Mouse (Mus musculus) hindbrain, embryonic 13.5 days (tissue): ENCODE results near the gene Mxra7. TPM values are rescaled to one million over a fixed set of nuclear protein-coding genes. Genes with fewer than 3 reads are reported as not detected.
"Not testable (repeated sequence)": the region's sequence is repeated elsewhere in the genome, so short reads cannot be mapped to it uniquely, and the experiment has no call there.

Experiments
- ATAC-seq: fragments of 200-750 bp; cut with Nextera tagmentation; 2 replicates; pipeline ENCODE4 v1.8.0; 2017; ENCODE audit warnings: moderate TSS enrichment; ENCODE audit not compliant: low FRiP score
- H3K27ac ChIP-seq: fragments of 300-500 bp; sonication (generic); 2 replicates; pipeline ENCODE4 v1.5.1; 2015; ENCODE audit warnings: inconsistent platforms, mild to moderate bottlenecking, moderate library complexity
- H3K27me3 ChIP-seq: fragments of 300-500 bp; sonication (generic); 2 replicates; pipeline ENCODE4 v1.6.1; 2015; ENCODE audit warnings: mild to moderate bottlenecking, inconsistent platforms
- H3K36me3 ChIP-seq: fragments of 300-500 bp; sonication (generic); 2 replicates; pipeline ENCODE4 v1.6.1; 2015; ENCODE audit warnings: mild to moderate bottlenecking, inconsistent platforms
- H3K4me1 ChIP-seq: fragments of 300-500 bp; sonication (generic); replicated peaks from 2 replicates; pipeline ENCODE4 v1.6.1; 2015; ENCODE audit warnings: inconsistent platforms
- H3K4me2 ChIP-seq: fragments of 300-500 bp; sonication (generic); 2 replicates; pipeline ENCODE4 v1.6.1; 2015; ENCODE audit warnings: inconsistent platforms, mild to moderate bottlenecking, moderate library complexity
- H3K4me3 ChIP-seq: fragments of 300-500 bp; sonication (generic); 2 replicates; pipeline ENCODE4 v1.5.1; 2015; ENCODE audit warnings: mild to moderate bottlenecking, inconsistent platforms
- H3K9ac ChIP-seq: fragments of 300-500 bp; sonication (generic); 2 replicates; pipeline ENCODE4 v1.6.1; 2015; ENCODE audit warnings: mild to moderate bottlenecking, inconsistent platforms
- H3K9me3 ChIP-seq: fragments of 300-500 bp; sonication (generic); 2 replicates; pipeline ENCODE4 v1.6.1; 2016; ENCODE audit warnings: inconsistent platforms
- WGBS: fragments of 180-500 bp; shearing (Covaris S2); methylation state at CpG from one replicate; pipeline ENCODE4 v1.1.7; 2015; 5-methylcytosine and 5-hydroxymethylcytosine counted together
- polyA plus RNA-seq: library from polyadenylated mRNA; unstranded; fragments of >200 nt; fragmentation: Nextera tagmentation; extraction: Ambion mirVana; gene quantifications from 2 replicates; pipeline ENCODE4 v1.2.1, GENCODE M21; 2015

The Mxra7 gene
- polyA plus RNA-seq, 1 experiment from 2014 or later, result 67.2 TPM

- Histone ChIP-seq H3K27ac (peak within 1 kb of the TSS; percentile 97), H3K4me2 (peak within 1 kb of the TSS; percentile 94), H3K9ac (peak within 1 kb of the TSS; percentile 97), H3K4me3 (peak within 1 kb of the TSS; percentile 94), H3K27me3 (no peaks in the 10 kb centered on the region), H3K9me3 (no peaks in the 10 kb centered on the region), H3K36me3 (peaks cover 30% of the 10 kb centered on the region), H3K4me1 (peaks cover 36% of the 10 kb centered on the region)
- peak; percentile 43 for ATAC-seq
- WGBS, result under 1% methylated on average over 65 of the region's 91 CpGs
Observed at GRCm38 (mm10) chr11:116852291-116852890, 24.5 kb upstream of the Mxra7 start, which contains the start of gene Mfsd11. Mfsd11 (plus strand) TSS chr11:116852440.

DNA sequence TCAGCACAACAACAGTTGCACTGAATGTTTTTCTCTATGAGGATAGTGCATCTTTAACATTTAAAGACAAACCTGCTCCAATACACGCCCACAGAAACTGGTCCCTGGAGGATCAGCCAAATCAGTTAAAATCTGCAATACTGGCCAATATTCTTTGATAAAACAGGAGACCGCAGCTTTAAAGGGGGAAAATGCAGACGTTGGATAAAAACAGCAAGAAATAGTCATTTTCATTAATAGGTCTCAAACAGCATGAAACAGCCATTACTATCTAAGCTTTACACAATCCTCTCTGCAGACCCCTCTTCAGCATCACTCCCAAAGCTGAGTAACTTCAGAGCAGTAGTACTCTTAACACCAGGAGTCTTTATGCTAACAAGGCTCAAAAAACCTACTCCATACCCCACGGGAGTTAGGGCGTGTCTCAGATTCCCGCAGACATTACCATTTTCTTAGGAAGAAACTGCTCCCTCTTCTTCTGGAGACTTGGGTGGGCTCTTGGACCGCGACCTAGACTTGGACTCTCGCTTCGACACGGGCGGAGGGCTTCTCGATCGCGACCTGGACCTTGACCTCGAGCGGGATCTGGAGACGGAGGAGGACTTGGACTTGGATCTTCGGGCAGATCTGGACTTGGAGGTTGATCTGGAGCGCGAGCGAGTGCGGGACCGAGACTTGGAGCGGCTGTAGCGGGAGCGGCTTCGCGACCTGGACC, 23.9 kb upstream of the Mxra7 start:
- Histone ChIP-seq H3K9me3 (no peaks in the 10 kb centered on the region), H3K4me1 (peaks cover 36% of the 10 kb centered on the region), H3K27ac (peak overlapping the region; percentile 97), H3K4me2 (peak overlapping the region; percentile 94), H3K36me3 (peaks cover 31% of the 10 kb centered on the region), H3K27me3 (no peaks in the 10 kb centered on the region), H3K9ac (peak overlapping the region; percentile 97), H3K4me3 (peak overlapping the region; percentile 94)
- under 1% methylated on average over 29 of the region's 29 CpGs for WGBS
- ATAC-seq, result 0 out of 2 replicates have a peak, but pooled peaks have one; percentile 0

DNA sequence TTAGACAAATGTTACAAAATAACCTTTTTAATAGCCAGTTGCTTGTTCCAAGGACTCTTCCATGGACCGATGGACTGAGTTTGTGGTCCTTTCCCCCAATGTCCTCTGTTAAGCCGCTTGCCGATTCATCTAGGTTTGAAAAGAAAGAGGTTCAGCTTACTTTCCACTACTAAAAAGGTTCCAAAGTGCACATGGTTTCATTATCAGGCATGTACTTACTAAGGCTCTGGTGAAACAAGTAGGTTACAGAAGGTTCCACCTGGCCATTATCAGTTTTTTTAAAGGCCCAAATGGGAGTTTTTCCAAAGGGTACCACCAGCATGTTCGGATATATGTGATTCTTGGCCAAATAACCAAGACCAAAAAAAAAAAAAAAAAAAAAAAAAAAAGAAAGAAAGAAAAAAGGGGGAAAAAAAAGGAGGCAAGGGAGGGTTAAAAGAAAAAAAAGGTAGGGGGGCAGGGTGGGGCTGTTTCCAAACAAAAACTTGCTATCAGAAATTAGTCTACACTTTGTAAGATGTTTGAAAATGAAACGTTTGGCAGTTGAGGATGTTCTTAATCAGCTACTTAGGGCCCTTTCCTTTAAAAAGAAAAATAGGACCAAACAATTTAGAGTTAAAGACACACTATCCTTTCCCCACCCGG, 23.1 kb upstream of the Mxra7 start:
- Histone ChIP-seq H3K9me3 (no peaks in the 10 kb centered on the region), H3K9ac (peak overlapping the region; percentile 97), H3K4me1 (peaks cover 40% of the 10 kb centered on the region), H3K4me3 (peak overlapping the region; percentile 94), H3K36me3 (peaks cover 31% of the 10 kb centered on the region), H3K27me3 (no peaks in the 10 kb centered on the region), H3K27ac (0 out of 2 replicates have a peak overlapping the region, but pooled peaks have one; percentile 97), H3K4me2 (peak overlapping the region; percentile 94)
- ATAC-seq, result no peak
- 42% methylated on average over 6 of the region's 6 CpGs for WGBS

DNA sequence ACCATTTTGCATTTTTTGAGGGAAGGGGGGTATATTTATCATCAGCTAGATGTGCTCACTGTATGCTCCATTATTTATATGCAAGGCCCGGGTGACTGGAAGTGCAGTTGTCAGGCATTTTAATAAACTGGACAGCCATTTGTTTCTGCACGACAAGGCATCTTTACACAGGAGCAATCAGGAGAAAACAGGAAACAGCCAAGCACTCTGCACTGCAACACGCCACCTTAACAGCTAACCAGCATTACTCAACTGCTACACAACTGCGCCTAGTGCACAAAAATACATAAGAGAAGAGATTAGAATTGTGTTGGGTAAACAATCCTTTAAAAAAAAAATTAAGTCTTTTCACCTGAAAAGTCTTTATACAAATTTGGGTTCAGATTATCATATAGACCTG, 22.2 kb upstream of the Mxra7 start:
- Histone ChIP-seq H3K36me3 (peaks cover 31% of the 10 kb centered on the region), H3K27me3 (no peaks in the 10 kb centered on the region), H3K4me2 (peak overlapping the region; percentile 94), H3K9me3 (no peaks in the 10 kb centered on the region), H3K27ac (no peak overlapping the region), H3K4me3 (peak overlapping the region; percentile 94), H3K9ac (peak overlapping the region; percentile 35; the same call in 1 of the 2 replicates), H3K4me1 (peaks cover 36% of the 10 kb centered on the region)
- 56% methylated on average over 4 of the region's 4 CpGs for WGBS
- ATAC-seq, result no peak

DNA sequence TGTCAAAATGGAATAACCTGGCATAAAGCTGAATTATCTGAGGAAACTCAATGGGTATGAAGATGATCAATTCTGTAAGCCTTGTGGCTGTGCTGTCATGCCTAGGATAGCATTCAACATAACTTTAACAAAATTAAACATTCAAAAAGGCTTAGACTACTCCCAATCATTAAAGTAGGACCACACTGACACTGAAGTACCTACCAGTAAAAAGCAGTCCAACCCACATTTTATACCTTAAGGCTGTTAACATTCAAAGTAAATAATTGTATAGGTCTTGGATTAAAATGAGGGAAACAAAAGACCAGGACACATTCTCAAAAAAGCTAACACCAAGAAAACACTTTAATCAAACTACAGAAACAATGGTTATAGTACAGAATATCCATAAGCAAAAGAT, 21.7 kb upstream of the Mxra7 start:
- H3K9me3 ChIP-seq, result no peaks in the 10 kb centered on the region
- H3K36me3 ChIP-seq, result peaks cover 31% of the 10 kb centered on the region
- peaks cover 33% of the 10 kb centered on the region for H3K4me1 ChIP-seq
- H3K4me2 ChIP-seq, result no peak overlapping the region
- no peak overlapping the region for H3K27ac ChIP-seq
- no peak for ATAC-seq
- no peaks in the 10 kb centered on the region for H3K27me3 ChIP-seq
- no peak overlapping the region for H3K9ac ChIP-seq
- no peak overlapping the region for H3K4me3 ChIP-seq

DNA sequence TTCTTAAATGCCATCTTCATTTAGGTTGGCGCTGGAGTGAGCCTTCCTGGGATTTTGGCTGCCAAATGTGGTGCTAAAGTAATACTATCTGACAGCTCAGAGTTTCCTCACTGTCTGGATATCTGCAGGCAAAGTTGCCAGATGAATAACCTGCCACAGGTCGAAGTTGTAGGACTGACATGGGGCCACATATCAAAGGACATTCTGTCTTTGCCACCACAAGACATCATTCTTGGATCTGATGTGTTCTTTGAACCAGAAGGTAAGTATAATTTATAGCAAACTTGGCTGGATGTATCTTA, 21.0 kb upstream of the Mxra7 start:
- H3K4me2 ChIP-seq, H3K9me3 ChIP-seq, H3K27me3 ChIP-seq, H3K27ac ChIP-seq, H3K9ac ChIP-seq, H3K4me3 ChIP-seq, ATAC-seq: not testable (repeated sequence)
- Histone ChIP-seq H3K4me1 (peaks cover 35% of the 10 kb centered on the region), H3K36me3 (peaks cover 31% of the 10 kb centered on the region)
- WGBS, result 79% methylated on average over 2 of the region's 2 CpGs

- Histone ChIP-seq H3K36me3 (peaks cover 31% of the 10 kb centered on the region), H3K4me1 (peaks cover 36% of the 10 kb centered on the region), H3K27me3 (no peaks in the 10 kb centered on the region), H3K27ac (no peak overlapping the region), H3K4me3 (no peak overlapping the region), H3K9me3 (no peaks in the 10 kb centered on the region), H3K4me2 (no peak overlapping the region), H3K9ac (no peak overlapping the region)
- no peak for ATAC-seq
- 82% methylated on average over 5 of the region's 5 CpGs for WGBS
Observed at GRCm38 (mm10) chr11:116848086-116848876, 20.4 kb upstream of the Mxra7 start.

DNA sequence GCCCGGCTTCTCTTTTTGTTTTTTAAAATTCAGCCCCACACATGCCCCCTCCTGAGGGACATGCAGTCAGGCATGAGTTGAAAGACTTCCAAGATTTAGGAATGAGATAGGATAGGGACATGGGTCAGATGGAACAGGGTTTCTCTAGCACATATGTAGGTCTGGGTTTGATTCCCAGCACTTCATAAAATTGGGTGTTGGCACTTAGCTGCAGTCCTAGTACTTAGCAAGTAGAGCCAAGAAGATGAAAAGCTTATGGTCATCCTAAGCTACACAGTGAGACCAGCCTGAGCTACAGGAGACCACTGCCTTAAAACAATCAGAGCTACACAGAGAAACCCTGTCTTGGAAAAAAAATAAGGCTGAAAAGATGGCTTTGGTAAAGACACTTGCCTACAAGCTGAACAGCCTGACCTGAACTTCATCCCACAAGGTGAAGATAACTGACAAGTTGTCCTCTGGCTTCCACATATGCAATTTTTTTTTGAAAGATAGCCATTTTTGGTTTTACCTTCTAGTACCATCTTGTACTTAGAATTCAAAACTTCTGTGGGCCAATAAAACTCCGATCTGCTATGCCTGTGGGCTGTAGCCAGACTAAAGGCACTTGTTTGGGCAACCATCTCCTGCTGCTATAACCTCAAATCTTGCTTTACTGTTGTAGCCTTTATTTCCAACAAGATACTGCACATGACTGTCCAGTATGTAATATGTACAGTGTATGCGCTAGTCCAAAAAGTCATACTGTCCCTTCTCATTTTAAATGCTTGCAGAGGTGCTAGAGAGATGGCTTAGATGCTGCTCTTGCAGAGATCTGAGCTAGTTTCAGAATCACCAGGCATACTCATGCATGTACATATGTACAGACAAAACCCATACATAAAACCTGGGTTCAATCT, 19.6 kb upstream of the Mxra7 start:
- Histone ChIP-seq H3K4me1 (peaks cover 36% of the 10 kb centered on the region), H3K9me3 (no peaks in the 10 kb centered on the region), H3K4me3 (no peak overlapping the region), H3K27ac (no peak overlapping the region), H3K36me3 (peaks cover 31% of the 10 kb centered on the region), H3K4me2 (no peak overlapping the region), H3K27me3 (no peaks in the 10 kb centered on the region), H3K9ac (no peak overlapping the region)
- no peak for ATAC-seq
- 93% methylated on average over 3 of the region's 3 CpGs for WGBS

DNA sequence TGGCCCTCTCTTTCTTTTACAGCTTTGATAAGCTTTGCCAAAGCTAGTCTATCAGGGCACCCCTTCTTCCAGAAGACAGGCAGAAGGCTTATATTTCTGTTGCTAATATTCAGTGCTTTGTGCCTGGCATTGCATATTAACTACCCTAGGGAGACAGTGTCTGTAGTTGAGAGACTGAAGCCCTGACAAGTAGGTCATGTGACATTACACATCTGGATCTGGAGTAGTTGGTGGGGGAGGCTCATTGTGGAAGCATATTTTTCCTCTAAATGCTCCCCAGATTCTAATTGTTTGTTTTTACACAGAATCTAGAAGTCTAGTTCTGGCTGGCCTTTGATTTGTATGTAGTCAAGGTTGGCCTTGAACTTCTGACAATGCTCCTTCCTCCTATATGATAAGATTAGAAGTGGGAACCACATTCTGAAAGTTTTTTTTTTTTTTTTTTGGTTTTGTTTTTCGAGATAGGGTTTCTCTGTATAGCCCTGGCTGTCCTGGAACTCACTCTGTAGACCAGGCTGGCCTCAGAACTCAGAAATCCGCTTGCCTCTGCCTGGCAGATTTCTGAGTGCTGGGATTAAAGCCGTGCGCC, 18.8 kb upstream of the Mxra7 start:
- H3K36me3 ChIP-seq, result peaks cover 31% of the 10 kb centered on the region
- peaks cover 43% of the 10 kb centered on the region for H3K4me1 ChIP-seq
- no peaks in the 10 kb centered on the region for H3K9me3 ChIP-seq
- no peak overlapping the region for H3K4me3 ChIP-seq
- 80% methylated on average over 4 of the region's 4 CpGs for whole genome bisulfite sequencing
- H3K4me2 ChIP-seq, result no peak overlapping the region
- no peaks in the 10 kb centered on the region for H3K27me3 ChIP-seq
- H3K27ac ChIP-seq, result no peak overlapping the region
- no peak overlapping the region for H3K9ac ChIP-seq
- ATAC-seq, result no peak

- WGBS, result 1% methylated on average over 72 of the region's 72 CpGs
- Histone ChIP-seq H3K4me1 (peaks cover 57% of the 10 kb centered on the region), H3K9me3 (no peaks in the 10 kb centered on the region), H3K27ac (peak within 1 kb of the TSS; percentile 98), H3K27me3 (no peaks in the 10 kb centered on the region), H3K4me3 (peak within 1 kb of the TSS; percentile 81), H3K36me3 (peaks cover 39% of the 10 kb centered on the region), H3K9ac (peak within 1 kb of the TSS; percentile 91), H3K4me2 (peak within 1 kb of the TSS; percentile 83)
- peak; percentile 96 for ATAC-seq
Observed at GRCm38 (mm10) chr11:116843261-116844233, 15.7 kb upstream of the Mxra7 start, which contains the start of the genes Mettl23 and Jmjd6. Mettl23 (plus strand) TSS chr11:116843278. Jmjd6 (minus strand) TSS chr11:116843449.
